Mouse (Mus musculus) spleen, postnatal 0 days (tissue): ENCODE data around the gene Lypd9. TPM values are rescaled to one million over a fixed set of nuclear protein-coding genes. Genes with fewer than 3 reads are reported as not detected.

Experiments
- polyA plus RNA-seq: library from polyadenylated mRNA; unstranded; fragments of >200 nt; fragmentation: Nextera tagmentation; extraction: Ambion mirVana; gene quantifications from 2 replicates; pipeline ENCODE4 v1.2.1, GENCODE M21; 2015

Gene Lypd9
- polyA plus RNA-seq, result not detected in 2 replicates

DNA sequence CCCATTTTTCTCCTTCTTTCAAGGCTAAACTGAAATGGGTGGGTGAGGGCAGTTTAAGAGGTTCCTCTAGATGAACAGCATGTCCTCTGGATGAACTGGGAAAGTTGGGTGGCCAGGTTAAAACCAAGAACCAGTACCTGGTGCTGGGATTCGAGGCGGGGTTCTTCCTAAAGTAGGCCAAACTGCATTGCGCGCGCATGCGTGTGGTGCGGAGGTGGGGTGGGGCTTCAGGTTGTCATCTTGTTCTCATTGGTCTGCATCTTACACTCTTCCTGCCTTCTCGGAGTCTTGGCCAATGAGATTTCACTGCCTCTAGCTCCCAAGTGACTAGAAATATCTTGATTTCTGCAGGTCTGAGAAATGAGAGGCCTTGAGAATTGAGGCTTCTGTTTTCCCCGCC is at the start of gene Lypd9:
Gene Lypd9, minus strand, starts transcription at position 165 of the 400 bp plus-strand sequence.

GRCm38 (mm10) chr11:58502472-58502871 is 49.7 kb upstream of the Lypd9 start, which contains the start of gene Olfr331:
TSS of gene Olfr331 (minus strand) at chr11:58502572.

GRCm38 (mm10) chr11:58492455-58492854 is 39.7 kb upstream of the Lypd9 start, which contains the start of gene Olfr332:
TSS of gene Olfr332 (minus strand) at chr11:58492555.

GRCm38 (mm10) chr11:58462170-58462569 is 9.4 kb upstream of the Lypd9 start, which contains the start of gene Olfr30:
TSS of gene Olfr30 (minus strand) at chr11:58462270.

DNA sequence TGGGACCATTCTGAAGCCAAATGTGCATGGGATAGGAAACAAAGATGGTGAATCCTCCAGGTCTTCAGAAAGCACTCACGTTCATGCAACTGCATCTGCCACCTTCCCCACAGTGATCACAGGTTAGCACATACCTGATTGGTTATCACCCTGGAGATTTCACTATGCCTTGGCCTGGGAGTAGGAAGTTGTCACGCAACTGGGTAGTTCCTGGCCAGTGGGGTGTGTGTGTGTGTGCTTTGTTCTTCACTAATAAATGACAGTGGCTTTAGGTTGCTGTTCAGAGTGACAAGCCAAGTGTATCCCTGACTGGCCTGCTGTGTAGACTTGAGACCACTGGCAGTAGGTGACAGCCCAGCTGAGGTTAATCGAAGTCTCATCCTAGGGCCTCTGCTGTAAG is 20.5 kb downstream of the Lypd9 start, which contains the start of gene Gm12253:
Gene Gm12253, plus strand, starts transcription at position 301 of the 400 bp plus-strand sequence.

GRCm38 (mm10) chr11:58420815-58421214 is 31.9 kb downstream of the Lypd9 start, which contains the start of gene 1810065E05Rik:
TSS of gene 1810065E05Rik (plus strand) at chr11:58421111.

Other genes with a start within 250 kb of the Lypd9 start
- gene 4930438A08Rik, start 178.1 kb downstream of the Lypd9 start, polyA plus RNA-seq, result 5.0 and 7.1 TPM in 2 replicates
- gene Zfp692, start 145.9 kb downstream of the Lypd9 start, polyA plus RNA-seq, result 11.9 and 14.9 TPM in 2 replicates
- gene Zfp672, start 122.6 kb downstream of the Lypd9 start, polyA plus RNA-seq, result 86.8 and 94.5 TPM in 2 replicates
- 16.8 and 18.7 TPM in 2 replicates for gene Sh3bp5l, start 122.2 kb downstream of the Lypd9 start, polyA plus RNA-seq
- gene Lypd8, start 73.9 kb downstream of the Lypd9 start, polyA plus RNA-seq, result not detected in 2 replicates
- not detected in 2 replicates for gene 1810065E05Rik, start 31.8 kb downstream of the Lypd9 start, polyA plus RNA-seq
- gene Gm12253, start 20.4 kb downstream of the Lypd9 start, polyA plus RNA-seq, result not detected in 2 replicates
- gene Olfr30, start 9.3 kb upstream of the Lypd9 start, polyA plus RNA-seq, result not detected in 2 replicates
- not detected in 2 replicates for gene Olfr332, start 39.6 kb upstream of the Lypd9 start, polyA plus RNA-seq
- not detected in 2 replicates for gene Olfr331, start 49.6 kb upstream of the Lypd9 start, polyA plus RNA-seq
- not detected in 2 replicates for gene Olfr330, start 81.9 kb upstream of the Lypd9 start, polyA plus RNA-seq
- not detected in 2 replicates for gene Olfr329-ps, start 93.5 kb upstream of the Lypd9 start, polyA plus RNA-seq
- 0.07 TPM in 1 of 2 replicates, not detected in the other for gene Olfr328, start 102.7 kb upstream of the Lypd9 start, polyA plus RNA-seq
- gene Olfr224, start 117.6 kb upstream of the Lypd9 start, polyA plus RNA-seq, result not detected in 2 replicates
- not detected in 2 replicates for gene Olfr325, start 124.8 kb upstream of the Lypd9 start, polyA plus RNA-seq
- gene Olfr324, start 142.2 kb upstream of the Lypd9 start, polyA plus RNA-seq, result not detected in 2 replicates
- gene 2210407C18Rik, start 163.2 kb upstream of the Lypd9 start, polyA plus RNA-seq, result 0.14 and 0.19 TPM in 2 replicates
- not detected in 2 replicates for gene Olfr323, start 177.6 kb upstream of the Lypd9 start, polyA plus RNA-seq
- 12.8 and 13.1 TPM in 2 replicates for gene Trim58, start 187.5 kb upstream of the Lypd9 start, polyA plus RNA-seq
- 0.04 TPM in 2 replicates for gene Olfr322, start 205.9 kb upstream of the Lypd9 start, polyA plus RNA-seq
- not detected in 2 replicates for gene Olfr320, start 228.2 kb upstream of the Lypd9 start, polyA plus RNA-seq
- gene Olfr319, start 246.2 kb upstream of the Lypd9 start, polyA plus RNA-seq, result not detected in 2 replicates